ENCODE assay signal across 21 mouse cellular contexts in genomic region chr10:39229233-39229632, GRCm38 (mm10).
"Had no signal": no experiment of that assay in that cellular context is flagged by ENCODE, and none has a peak within 500 bp of the region (broad histone marks: within the 10 kb centered on the region; RNA-seq: fewer than 3 reads in every experiment).

No protein-coding gene starts in this region.

- H3K4me3 ChIP-seq: limb, embryonic 12.5 days; limb, embryonic 15.5 days; lung, embryonic 15.5 days; midbrain, embryonic 12.5 days; midbrain, embryonic 15.5 days; stomach, embryonic 15.5 days had no signal

- H3K9me3 ChIP-seq: limb, embryonic 12.5 days; limb, embryonic 15.5 days; lung, embryonic 15.5 days; midbrain, embryonic 12.5 days; midbrain, embryonic 15.5 days; stomach, embryonic 15.5 days had no signal

- H3K27ac ChIP-seq: limb, embryonic 12.5 days; limb, embryonic 15.5 days; liver, embryonic 14.5 days; lung, embryonic 15.5 days; midbrain, embryonic 12.5 days; midbrain, embryonic 15.5 days; stomach, embryonic 15.5 days had no signal

- H3K9ac ChIP-seq: limb, embryonic 12.5 days; limb, embryonic 15.5 days; liver, embryonic 14.5 days; lung, embryonic 15.5 days; midbrain, embryonic 12.5 days; midbrain, embryonic 15.5 days; stomach, embryonic 15.5 days had no signal

- H3K4me1 ChIP-seq: stomach, embryonic 15.5 days had no signal

- H3K27me3 ChIP-seq: limb, embryonic 12.5 days; limb, embryonic 15.5 days; lung, embryonic 15.5 days; midbrain, embryonic 12.5 days; midbrain, embryonic 15.5 days; stomach, embryonic 15.5 days had no signal

- H3K36me3 ChIP-seq: limb, embryonic 12.5 days; limb, embryonic 15.5 days; lung, embryonic 15.5 days; midbrain, embryonic 12.5 days; midbrain, embryonic 15.5 days; stomach, embryonic 15.5 days had no signal

- ATAC-seq: midbrain, embryonic 15.5 days had no signal

- H3K4me2 ChIP-seq: limb, embryonic 12.5 days; limb, embryonic 15.5 days; liver, embryonic 11.5 days; lung, embryonic 15.5 days; midbrain, embryonic 12.5 days; midbrain, embryonic 15.5 days; stomach, embryonic 15.5 days had no signal

- DNase-seq: kidney, adult 18-20 months; kidney, adult 9 months; kidney, postnatal 14 days; kidney, postnatal 4 days; left cerebral cortex, postnatal 4 days; lung, adult 18-20 months; lung, postnatal 10 days; lung, postnatal 36 days; retina, postnatal 1 day; right cerebral cortex, postnatal 25 days; spleen, adult 18-20 months; thymus, adult 18-20 months; thymus, postnatal 36 days had no signal
